Mouse (Mus musculus) lung, adult 2 months (tissue): ENCODE results near the gene Tomm7. TPM values are rescaled to one million over a fixed set of nuclear protein-coding genes. Genes with fewer than 3 reads are reported as not detected.

ENCODE experiments used
- DNase-seq: peaks from one replicate; pipeline ENCODE4 v3.0.0; 2022
- H3K4me1 ChIP-seq: fragments of 200-500 bp; 2 replicates; pipeline ENCODE4 v1.6.1; 2011; ENCODE audit warnings: low read length; ENCODE audit not compliant: control insufficient read depth, insufficient read depth
- H3K4me3 ChIP-seq: fragments of 200-500 bp; replicated peaks from 2 replicates; pipeline ENCODE3; 2011; ENCODE audit warnings: low read depth, mild to moderate bottlenecking, control low read depth, low read length; ENCODE audit errors: extremely low read depth
- CTCF ChIP-seq: fragments of 200-500 bp; IDR thresholded peaks from 2 replicates; pipeline ENCODE4 v1.5.1; 2011; ENCODE audit warnings: mild to moderate bottlenecking, low read length, control low read depth; ENCODE audit not compliant: insufficient read depth
- POLR2A ChIP-seq: fragments of 200-500 bp; IDR thresholded peaks from 2 replicates; pipeline ENCODE4 v1.6.1; 2011; ENCODE audit warnings: low read depth, mild to moderate bottlenecking, control low read depth, low read length, borderline replicate concordance; ENCODE audit errors: extremely low read depth
- WGBS: fragments of 180-500 bp; shearing (Covaris S2); methylation state at CpG from one replicate; pipeline ENCODE4 v1.1.7; 2018; 5-methylcytosine and 5-hydroxymethylcytosine counted together
- polyA plus RNA-seq: library from polyadenylated mRNA; depleted of rRNA; stranded (reverse); fragments of >200 nt; gene quantifications from 2 replicates; pipeline ENCODE4 v1.2.3, GENCODE M21; 2012

Gene Tomm7
- polyA plus RNA-seq, 1 experiment, result 29.4 TPM

GRCm38 (mm10) chr5:23864054-23864965, 20.3 kb upstream of the Tomm7 start:
- TF ChIP-seq POLR2A, result no peak
- TF ChIP-seq CTCF, result no peak
- no peak for DNase-seq

GRCm38 (mm10) chr5:23863166-23864053, 19.4 kb upstream of the Tomm7 start:
- TF ChIP-seq CTCF (no peak), POLR2A (no peak)
- Histone ChIP-seq H3K4me3 (no peak overlapping the region), H3K4me1 (no peaks in the 10 kb centered on the region)
- 70% methylated on average over 7 of the region's 7 CpGs for WGBS
- peak; percentile 27 for DNase-seq

More at GRCm38 (mm10) chr5:23864054-23864965, 20.3 kb upstream of the Tomm7 start:
- Histone ChIP-seq H3K4me1 (no peaks in the 10 kb centered on the region), H3K4me3 (no peak overlapping the region)
- 76% methylated on average over 13 of the region's 13 CpGs for WGBS

GRCm38 (mm10) chr5:23862291-23862690, 18.3 kb upstream of the Tomm7 start:
- no peak overlapping the region for H3K4me3 ChIP-seq
- DNase-seq, result no peak
- TF ChIP-seq POLR2A (no peak), CTCF (no peak)
- H3K4me1 ChIP-seq, result no peaks in the 10 kb centered on the region
- WGBS, result 43% methylated on average over 5 of the region's 5 CpGs

GRCm38 (mm10) chr5:23861721-23862120, 17.8 kb upstream of the Tomm7 start:
- H3K4me3 ChIP-seq, result no peak overlapping the region
- 88% methylated on average over 9 of the region's 9 CpGs for WGBS

GRCm38 (mm10) chr5:23859896-23860295, 15.9 kb upstream of the Tomm7 start:
- Histone ChIP-seq H3K4me3 (no peak overlapping the region), H3K4me1 (no peaks in the 10 kb centered on the region)
- TF ChIP-seq CTCF (no peak), POLR2A (no peak)
- 83% methylated on average over 5 of the region's 5 CpGs for WGBS
- no peak for DNase-seq

More at GRCm38 (mm10) chr5:23861721-23862120, 17.8 kb upstream of the Tomm7 start:
- no peaks in the 10 kb centered on the region for H3K4me1 ChIP-seq
- DNase-seq, result no peak
- TF ChIP-seq POLR2A, result no peak

- no peaks in the 10 kb centered on the region for H3K4me1 ChIP-seq
- DNase-seq, result no peak
- TF ChIP-seq CTCF (no peak), POLR2A (no peak)
- WGBS, result 69% methylated on average over 1 of the region's 1 CpGs
- H3K4me3 ChIP-seq, result no peak overlapping the region
These were observed 15.2 kb upstream of the Tomm7 start for GRCm38 (mm10) chr5:23859087-23859718.

- 85% methylated on average over 7 of the region's 7 CpGs for WGBS
These were observed 14.7 kb upstream of the Tomm7 start for GRCm38 (mm10) chr5:23858643-23859042.

GRCm38 (mm10) chr5:23858001-23858400, 14.0 kb upstream of the Tomm7 start:
- no peak for DNase-seq
- 80% methylated on average over 3 of the region's 3 CpGs for WGBS
- Histone ChIP-seq H3K4me3 (no peak overlapping the region), H3K4me1 (no peaks in the 10 kb centered on the region)
- TF ChIP-seq POLR2A (no peak), CTCF (no peak)

More at GRCm38 (mm10) chr5:23858643-23859042, 14.7 kb upstream of the Tomm7 start:
- DNase-seq, result no peak
- Histone ChIP-seq H3K4me3 (no peak overlapping the region), H3K4me1 (no peaks in the 10 kb centered on the region)
- TF ChIP-seq CTCF, result peak; percentile 37; the same call in 1 of the 2 replicates
- no peak for TF ChIP-seq POLR2A

- no peak overlapping the region for H3K4me3 ChIP-seq
These were observed 13.2 kb upstream of the Tomm7 start for GRCm38 (mm10) chr5:23857189-23857588.

More at GRCm38 (mm10) chr5:23857189-23857588, 13.2 kb upstream of the Tomm7 start:
- TF ChIP-seq POLR2A (no peak), CTCF (no peak)
- no peaks in the 10 kb centered on the region for H3K4me1 ChIP-seq
- DNase-seq, result no peak
